Mouse (Mus musculus): ENCODE results near the gene Pcbp3. TPM values are rescaled to one million over a fixed set of nuclear protein-coding genes. Genes with fewer than 3 reads are reported as not detected.

Gene Pcbp3
- polyA plus RNA-seq, 1 experiment from 2014 or later: 18.9 TPM

- no peaks in the 10 kb centered on the region for H3K4me1 ChIP-seq (ENCODE audit: control insufficient read depth, insufficient read depth, low read length)
- WGBS: 87% methylated on average over 8 of the region's 8 CpGs
- no peak overlapping the region for H3K4me2 ChIP-seq (ENCODE audit: low read depth, low read length)
- H3K9ac ChIP-seq (ENCODE audit: low read depth, low read length): no peak overlapping the region
- H3K9me3 ChIP-seq (ENCODE audit: control insufficient read depth, low read length): no peaks in the 10 kb centered on the region
- ATAC-seq (ENCODE audit: low read depth) (no peak), DNase-seq (ENCODE audit: low spot score) (no peak)
- H3K4me3 ChIP-seq (ENCODE audit: low read depth, low read length): no peak overlapping the region
- H3K27ac ChIP-seq (replicated peaks; ENCODE audit: low read depth, low read length): no peak overlapping the region
- no peaks in the 10 kb centered on the region for H3K36me3 ChIP-seq (ENCODE audit: control insufficient read depth, insufficient read depth, low read length)
- no peaks in the 10 kb centered on the region for H3K27me3 ChIP-seq (replicated peaks; ENCODE audit: control insufficient read depth, insufficient read depth, low read length)
Observed at GRCm38 (mm10) chr10:76814811-76815210, 146.9 kb downstream of the Pcbp3 start.

- Histone ChIP-seq H3K27me3 (replicated peaks; ENCODE audit: control insufficient read depth, insufficient read depth, low read length) (no peaks in the 10 kb centered on the region), H3K4me2 (ENCODE audit: low read depth, low read length) (no peak overlapping the region), H3K4me3 (ENCODE audit: low read depth, low read length) (no peak overlapping the region), H3K9ac (ENCODE audit: low read depth, low read length) (no peak overlapping the region), H3K27ac (replicated peaks; ENCODE audit: low read depth, low read length) (no peak overlapping the region), H3K36me3 (ENCODE audit: control insufficient read depth, insufficient read depth, low read length) (no peaks in the 10 kb centered on the region), H3K4me1 (ENCODE audit: control insufficient read depth, insufficient read depth, low read length) (no peaks in the 10 kb centered on the region), H3K9me3 (ENCODE audit: control insufficient read depth, low read length) (no peaks in the 10 kb centered on the region)
- DNase-seq (ENCODE audit: low spot score) (peak; percentile 57), ATAC-seq (ENCODE audit: low read depth) (peak; percentile 87; the same call in 1 of the 2 replicates)
- WGBS: 75% methylated on average over 7 of the region's 7 CpGs
Observed at GRCm38 (mm10) chr10:76809916-76810660, 151.6 kb downstream of the Pcbp3 start.

GRCm38 (mm10) chr10:76809439-76809838 is 152.2 kb downstream of the Pcbp3 start:
- no peak for ATAC-seq (ENCODE audit: low read depth)
- no peaks in the 10 kb centered on the region for H3K27me3 ChIP-seq (replicated peaks; ENCODE audit: control insufficient read depth, insufficient read depth, low read length)
- DNase-seq (ENCODE audit: low spot score): no peak
- H3K27ac ChIP-seq (replicated peaks; ENCODE audit: low read depth, low read length): no peak overlapping the region
- no peaks in the 10 kb centered on the region for H3K9me3 ChIP-seq (ENCODE audit: control insufficient read depth, low read length)
- no peak overlapping the region for H3K4me3 ChIP-seq (ENCODE audit: low read depth, low read length)
- no peaks in the 10 kb centered on the region for H3K36me3 ChIP-seq (ENCODE audit: control insufficient read depth, insufficient read depth, low read length)
- no peak overlapping the region for H3K4me2 ChIP-seq (ENCODE audit: low read depth, low read length)
- H3K9ac ChIP-seq (ENCODE audit: low read depth, low read length): no peak overlapping the region
- H3K4me1 ChIP-seq (ENCODE audit: control insufficient read depth, insufficient read depth, low read length): no peaks in the 10 kb centered on the region
- 88% methylated on average over 11 of the region's 11 CpGs for WGBS

- ATAC-seq (ENCODE audit: low read depth) (no peak), DNase-seq (ENCODE audit: low spot score) (no peak)
- Histone ChIP-seq H3K4me3 (ENCODE audit: low read depth, low read length) (no peak overlapping the region), H3K4me1 (ENCODE audit: control insufficient read depth, insufficient read depth, low read length) (no peaks in the 10 kb centered on the region), H3K27me3 (replicated peaks; ENCODE audit: control insufficient read depth, insufficient read depth, low read length) (no peaks in the 10 kb centered on the region), H3K27ac (replicated peaks; ENCODE audit: low read depth, low read length) (no peak overlapping the region), H3K4me2 (ENCODE audit: low read depth, low read length) (no peak overlapping the region), H3K9me3 (ENCODE audit: control insufficient read depth, low read length) (no peaks in the 10 kb centered on the region), H3K9ac (ENCODE audit: low read depth, low read length) (no peak overlapping the region), H3K36me3 (ENCODE audit: control insufficient read depth, insufficient read depth, low read length) (no peaks in the 10 kb centered on the region)
- WGBS: 79% methylated on average over 10 of the region's 10 CpGs
Observed at GRCm38 (mm10) chr10:76808446-76809400, 153.0 kb downstream of the Pcbp3 start.

GRCm38 (mm10) chr10:76802500-76802885 is 159.2 kb downstream of the Pcbp3 start:
- H3K9me3 ChIP-seq (ENCODE audit: control insufficient read depth, low read length): no peaks in the 10 kb centered on the region
- ATAC-seq (ENCODE audit: low read depth): no peak
- H3K4me2 ChIP-seq (ENCODE audit: low read depth, low read length): no peak overlapping the region
- no peak overlapping the region for H3K9ac ChIP-seq (ENCODE audit: low read depth, low read length)
- DNase-seq (ENCODE audit: low spot score): no peak
- no peak overlapping the region for H3K4me3 ChIP-seq (ENCODE audit: low read depth, low read length)
- H3K27me3 ChIP-seq (replicated peaks; ENCODE audit: control insufficient read depth, insufficient read depth, low read length): no peaks in the 10 kb centered on the region
- no peak overlapping the region for H3K27ac ChIP-seq (replicated peaks; ENCODE audit: low read depth, low read length)
- H3K4me1 ChIP-seq (ENCODE audit: control insufficient read depth, insufficient read depth, low read length): no peaks in the 10 kb centered on the region
- no peaks in the 10 kb centered on the region; the same call in 1 of the 2 replicates for H3K36me3 ChIP-seq (ENCODE audit: control insufficient read depth, insufficient read depth, low read length)
- 85% methylated on average over 4 of the region's 4 CpGs for WGBS

- 54% methylated on average over 6 of the region's 6 CpGs for WGBS
- DNase-seq (ENCODE audit: low spot score): peak; percentile 43
- ATAC-seq (ENCODE audit: low read depth): peak; percentile 79; the same call in 1 of the 2 replicates
Observed at GRCm38 (mm10) chr10:76801841-76802499, 159.7 kb downstream of the Pcbp3 start.

GRCm38 (mm10) chr10:76801237-76801641 is 160.4 kb downstream of the Pcbp3 start:
- Histone ChIP-seq H3K9me3 (ENCODE audit: control insufficient read depth, low read length) (no peaks in the 10 kb centered on the region), H3K4me2 (ENCODE audit: low read depth, low read length) (no peak overlapping the region), H3K4me3 (ENCODE audit: low read depth, low read length) (no peak overlapping the region), H3K27ac (replicated peaks; ENCODE audit: low read depth, low read length) (no peak overlapping the region), H3K27me3 (replicated peaks; ENCODE audit: control insufficient read depth, insufficient read depth, low read length) (no peaks in the 10 kb centered on the region), H3K4me1 (ENCODE audit: control insufficient read depth, insufficient read depth, low read length) (no peaks in the 10 kb centered on the region), H3K9ac (ENCODE audit: low read depth, low read length) (no peak overlapping the region), H3K36me3 (ENCODE audit: control insufficient read depth, insufficient read depth, low read length) (no peaks in the 10 kb centered on the region; the same call in 1 of the 2 replicates)
- ATAC-seq (ENCODE audit: low read depth) (no peak), DNase-seq (ENCODE audit: low spot score) (no peak)
- WGBS: 81% methylated on average over 5 of the region's 5 CpGs

More at GRCm38 (mm10) chr10:76801841-76802499, 159.7 kb downstream of the Pcbp3 start:
- no peak overlapping the region for H3K4me2 ChIP-seq (ENCODE audit: low read depth, low read length)
- no peak overlapping the region for H3K27ac ChIP-seq (replicated peaks; ENCODE audit: low read depth, low read length)
- no peaks in the 10 kb centered on the region; the same call in 1 of the 2 replicates for H3K36me3 ChIP-seq (ENCODE audit: control insufficient read depth, insufficient read depth, low read length)
- H3K9me3 ChIP-seq (ENCODE audit: control insufficient read depth, low read length): no peaks in the 10 kb centered on the region
- no peaks in the 10 kb centered on the region for H3K4me1 ChIP-seq (ENCODE audit: control insufficient read depth, insufficient read depth, low read length)
- H3K9ac ChIP-seq (ENCODE audit: low read depth, low read length): no peak overlapping the region
- H3K4me3 ChIP-seq (ENCODE audit: low read depth, low read length): no peak overlapping the region
- H3K27me3 ChIP-seq (replicated peaks; ENCODE audit: control insufficient read depth, insufficient read depth, low read length): no peaks in the 10 kb centered on the region
